Mouse (Mus musculus): ENCODE data around the gene Vmn2r112. TPM values are rescaled to one million over a fixed set of nuclear protein-coding genes. Genes with fewer than 3 reads are reported as not detected.
"Not testable (repeated sequence)": the region's sequence is repeated elsewhere in the genome, so short reads cannot be mapped to it uniquely, and the experiment has no call there.

Vmn2r112 gene
- not detected in 2 replicates for polyA plus RNA-seq (2015; fragmentation: Nextera tagmentation; extraction: Ambion mirVana)

GRCm38 (mm10) chr17:22600651-22601050 lies at the start of gene Vmn2r112:
Gene Vmn2r112, plus strand, starts transcription at chr17:22600951.
- ATAC-seq (ENCODE audit: low FRiP score, low TSS enrichment): not testable (repeated sequence)

GRCm38 (mm10) chr17:22573382-22573781 lies 27.4 kb upstream of the Vmn2r112 start, which contains the start of gene Vmn2r111:
Gene Vmn2r111, minus strand, starts transcription at chr17:22573482.
- ATAC-seq (ENCODE audit: low FRiP score, low TSS enrichment); H3K9ac ChIP-seq (ENCODE audit: low read length); H3K27me3 ChIP-seq (ENCODE audit: control insufficient read depth, insufficient read depth, low read length); H3K4me1 ChIP-seq (replicated peaks; ENCODE audit: control insufficient read depth, insufficient read depth); H3K4me3 ChIP-seq (ENCODE audit: low read depth, low read length); H3K9me3 ChIP-seq (ENCODE audit: control insufficient read depth, low read length); H3K27ac ChIP-seq (replicated peaks); H3K4me2 ChIP-seq (replicated peaks; ENCODE audit: low read depth); H3K36me3 ChIP-seq (ENCODE audit: control insufficient read depth, insufficient read depth, low read length); DNase-seq (ENCODE audit: low spot score): not testable (repeated sequence)
- WGBS: 54% methylated on average over 1 of the region's 1 CpGs

More at GRCm38 (mm10) chr17:22600651-22601050, at the start of gene Vmn2r112:
- H3K9me3 ChIP-seq (ENCODE audit: control insufficient read depth, low read length); H3K36me3 ChIP-seq (ENCODE audit: control insufficient read depth, insufficient read depth, low read length); DNase-seq (ENCODE audit: low spot score); H3K27me3 ChIP-seq (ENCODE audit: control insufficient read depth, insufficient read depth, low read length); H3K4me1 ChIP-seq (replicated peaks; ENCODE audit: control insufficient read depth, insufficient read depth); H3K9ac ChIP-seq (ENCODE audit: low read length); H3K27ac ChIP-seq (replicated peaks); H3K4me2 ChIP-seq (replicated peaks; ENCODE audit: low read depth); H3K4me3 ChIP-seq (ENCODE audit: low read depth, low read length): not testable (repeated sequence)

GRCm38 (mm10) chr17:22630646-22631045 lies 29.9 kb downstream of the Vmn2r112 start:
- H3K9ac ChIP-seq (ENCODE audit: low read length): no peak overlapping the region
- H3K36me3 ChIP-seq (ENCODE audit: control insufficient read depth, insufficient read depth, low read length): no peaks in the 10 kb centered on the region
- H3K9me3 ChIP-seq (ENCODE audit: control insufficient read depth, low read length): no peaks in the 10 kb centered on the region
- DNase-seq (ENCODE audit: low spot score): no peak
- no peak for ATAC-seq (ENCODE audit: low FRiP score, low TSS enrichment)
- no peak overlapping the region for H3K4me2 ChIP-seq (replicated peaks; ENCODE audit: low read depth)
- no peak overlapping the region for H3K27ac ChIP-seq (replicated peaks)
- H3K4me3 ChIP-seq (ENCODE audit: low read depth, low read length): no peak overlapping the region
- TF ChIP-seq CTCF (IDR thresholded peaks at IDR 0.05; ENCODE audit: low read depth) (no peak), EP300 (optimal IDR thresholded peaks at IDR 0.05) (no peak)
- H3K27me3 ChIP-seq (ENCODE audit: control insufficient read depth, insufficient read depth, low read length): no peaks in the 10 kb centered on the region
- H3K4me1 ChIP-seq (replicated peaks; ENCODE audit: control insufficient read depth, insufficient read depth): no peaks in the 10 kb centered on the region
- 76% methylated on average over 1 of the region's 1 CpGs for WGBS

Other genes with a start within 250 kb of the Vmn2r112 start
- 6.8 and 7.5 TPM in 2 replicates for gene Zfp944, start 239.6 kb upstream of the Vmn2r112 start, polyA plus RNA-seq (2015; fragmentation: Nextera tagmentation; extraction: Ambion mirVana)
- gene Zfp758, start 239.5 kb upstream of the Vmn2r112 start, polyA plus RNA-seq (2015; fragmentation: Nextera tagmentation; extraction: Ambion mirVana): 5.6 and 6.1 TPM in 2 replicates
- gene Zfp946, start 176.7 kb upstream of the Vmn2r112 start, polyA plus RNA-seq (2015; fragmentation: Nextera tagmentation; extraction: Ambion mirVana): 6.9 TPM in 2 replicates
- not detected in 2 replicates for gene Vmn2r111, start 27.5 kb upstream of the Vmn2r112 start, polyA plus RNA-seq (2015; fragmentation: Nextera tagmentation; extraction: Ambion mirVana)

All from stomach, postnatal 0 days (tissue).